Comparison of ENCODE assay signal across 25 mouse cellular contexts in the genomic region with DNA sequence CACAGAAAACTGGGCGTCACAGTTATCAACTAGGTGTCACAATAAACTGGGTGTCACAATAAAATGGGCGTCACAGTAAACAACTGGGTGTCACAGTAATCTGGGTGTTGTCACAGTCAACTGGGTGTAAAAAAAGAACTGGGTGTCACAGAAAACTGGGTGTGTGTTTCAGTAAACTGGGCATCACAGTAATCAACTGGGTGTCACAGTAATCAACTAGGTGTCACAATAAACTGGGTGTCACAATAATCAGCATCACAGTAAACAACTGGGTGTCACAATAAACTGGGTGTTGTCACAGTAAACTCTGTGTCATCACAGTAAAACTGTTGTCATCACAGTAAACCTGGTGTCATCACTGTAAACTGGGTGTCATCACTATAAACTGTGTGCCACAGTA. TPM values are rescaled to one million over a fixed set of nuclear protein-coding genes. Genes with fewer than 3 reads are reported as not detected.
"Had no signal": no experiment of that assay in that cellular context is flagged by ENCODE, and none has a peak within 500 bp of the region (broad histone marks: within the 10 kb centered on the region; RNA-seq: fewer than 3 reads in every experiment).

No protein-coding gene starts in this region.

- H3K27me3 ChIP-seq: liver, embryonic 15.5 days; lung, embryonic 15.5 days; megakaryocyte, embryonic 14.5 days; midbrain, embryonic 13.5 days; midbrain, embryonic 15.5 days; neural tube, embryonic 13.5 days; neural tube, embryonic 15.5 days; stomach, embryonic 15.5 days had no signal

- DNase-seq: liver, postnatal 0 days; lung, adult 2 months; lung, postnatal 14 days; lung, postnatal 36 days; right cerebral cortex, postnatal 14 days; thymus, adult 2 months; thymus, postnatal 25 days; thymus, postnatal 4 days had no signal

- H3K4me1 ChIP-seq: liver, embryonic 15.5 days; lung, embryonic 15.5 days; megakaryocyte, embryonic 14.5 days; midbrain, embryonic 13.5 days; midbrain, embryonic 15.5 days; neural tube, embryonic 13.5 days; neural tube, embryonic 15.5 days; stomach, embryonic 15.5 days had no signal

- H3K4me3 ChIP-seq: liver, embryonic 15.5 days; lung, embryonic 15.5 days; megakaryocyte, embryonic 14.5 days; midbrain, embryonic 13.5 days; midbrain, embryonic 15.5 days; myocyte; neural tube, embryonic 13.5 days; neural tube, embryonic 15.5 days; stomach, embryonic 15.5 days had no signal

- ATAC-seq: liver, postnatal 0 days; lung, postnatal 0 days; midbrain, embryonic 13.5 days; midbrain, embryonic 15.5 days had no signal

- H3K9me3 ChIP-seq: liver, embryonic 15.5 days; lung, embryonic 15.5 days; megakaryocyte, embryonic 14.5 days; midbrain, embryonic 13.5 days; midbrain, embryonic 15.5 days; neural tube, embryonic 13.5 days; neural tube, embryonic 15.5 days; stomach, embryonic 15.5 days had no signal

- H3K9ac ChIP-seq: liver, embryonic 15.5 days; liver, postnatal 0 days; lung, embryonic 15.5 days; midbrain, embryonic 13.5 days; midbrain, embryonic 15.5 days; neural tube, embryonic 13.5 days; neural tube, embryonic 15.5 days; stomach, embryonic 15.5 days had no signal

- H3K27ac ChIP-seq: liver, embryonic 15.5 days; lung, embryonic 15.5 days; macrophage; midbrain, embryonic 13.5 days; midbrain, embryonic 15.5 days; neural tube, embryonic 13.5 days; neural tube, embryonic 15.5 days; stomach, embryonic 15.5 days; stomach, postnatal 0 days had no signal

- H3K36me3 ChIP-seq: liver, embryonic 15.5 days; lung, embryonic 15.5 days; midbrain, embryonic 13.5 days; midbrain, embryonic 15.5 days; neural tube, embryonic 13.5 days; neural tube, embryonic 15.5 days; stomach, embryonic 15.5 days had no signal

- H3K4me2 ChIP-seq: liver, embryonic 15.5 days; lung, embryonic 15.5 days; midbrain, embryonic 11.5 days; midbrain, embryonic 13.5 days; midbrain, embryonic 15.5 days; neural tube, embryonic 13.5 days; neural tube, embryonic 15.5 days; stomach, embryonic 15.5 days had no signal

RNA-seq across cellular contexts. Expression of a gene that starts 25.3 kb away (rescaled TPM):
- total RNA-seq: midbrain, postnatal 0 days had no signal
- polyA plus RNA-seq: lung, embryonic 15.5 days; midbrain, embryonic 11.5 days; midbrain, embryonic 13.5 days; midbrain, embryonic 15.5 days; midbrain, postnatal 0 days; myocyte; neural tube, embryonic 11.5 days; neural tube, embryonic 13.5 days; stomach, postnatal 0 days had no signal

RNA-seq across cellular contexts. Expression of a gene that starts 40.2 kb away (rescaled TPM):
- total RNA-seq: midbrain, postnatal 0 days had no signal
- polyA plus RNA-seq: midbrain, embryonic 11.5 days; midbrain, embryonic 13.5 days; midbrain, embryonic 15.5 days; midbrain, postnatal 0 days; myocyte; neural tube, embryonic 15.5 days; stomach, postnatal 0 days had no signal

RNA-seq across cellular contexts. Expression of a gene that starts 46.3 kb away (rescaled TPM):
- total RNA-seq: midbrain, postnatal 0 days had no signal
- polyA plus RNA-seq: lung, embryonic 15.5 days; midbrain, embryonic 11.5 days; midbrain, embryonic 13.5 days; midbrain, embryonic 15.5 days; midbrain, postnatal 0 days; myocyte; neural tube, embryonic 11.5 days; neural tube, embryonic 13.5 days; stomach, postnatal 0 days; testis, adult 2 months had no signal

RNA-seq across cellular contexts. Expression of a gene that starts 55.2 kb away (rescaled TPM):
- total RNA-seq: midbrain, postnatal 0 days had no signal
- polyA plus RNA-seq: midbrain, embryonic 11.5 days; midbrain, embryonic 13.5 days; midbrain, embryonic 15.5 days; midbrain, postnatal 0 days; neural tube, embryonic 11.5 days; neural tube, embryonic 15.5 days; stomach, postnatal 0 days; testis, adult 2 months; urinary bladder, adult 2 months had no signal
